Mouse (Mus musculus) neural tube, embryonic 15.5 days (tissue): ENCODE results near the gene Mettl25. TPM values are rescaled to one million over a fixed set of nuclear protein-coding genes. Genes with fewer than 3 reads are reported as not detected.

Experiments
- ATAC-seq: fragments of 200-750 bp; cut with Nextera tagmentation; 2 replicates; pipeline ENCODE4 v1.8.0; 2017; ENCODE audit warnings: mild to moderate bottlenecking, moderate TSS enrichment, moderate library complexity; ENCODE audit not compliant: low FRiP score
- H3K27ac ChIP-seq: fragments of 300-500 bp; sonication (generic); replicated peaks from 2 replicates; pipeline ENCODE4 v1.5.1; 2015; ENCODE audit warnings: mild to moderate bottlenecking, inconsistent platforms
- H3K27me3 ChIP-seq: fragments of 300-500 bp; sonication (generic); replicated peaks from 2 replicates; pipeline ENCODE4 v1.6.1; 2015; ENCODE audit warnings: inconsistent platforms
- H3K36me3 ChIP-seq: fragments of 300-500 bp; sonication (generic); 2 replicates; pipeline ENCODE4 v1.6.1; 2015; ENCODE audit warnings: inconsistent platforms
- H3K4me1 ChIP-seq: fragments of 300-500 bp; sonication (generic); 2 replicates; pipeline ENCODE4 v1.6.1; 2015; ENCODE audit warnings: inconsistent platforms
- H3K4me2 ChIP-seq: fragments of 300-500 bp; sonication (generic); 2 replicates; pipeline ENCODE4 v1.6.1; 2015; ENCODE audit warnings: inconsistent platforms, mild to moderate bottlenecking, moderate library complexity
- H3K4me3 ChIP-seq: fragments of 300-500 bp; sonication (generic); replicated peaks from 2 replicates; pipeline ENCODE4 v1.5.1; 2015; ENCODE audit warnings: mild to moderate bottlenecking, inconsistent platforms
- H3K9ac ChIP-seq: fragments of 300-500 bp; sonication (generic); replicated peaks from 2 replicates; pipeline ENCODE4 v1.6.1; 2015; ENCODE audit warnings: mild to moderate bottlenecking, inconsistent platforms
- H3K9me3 ChIP-seq: fragments of 300-500 bp; sonication (generic); replicated peaks from 2 replicates; pipeline ENCODE4 v1.6.1; 2016; ENCODE audit warnings: inconsistent platforms
- WGBS: fragments of 180-500 bp; shearing (Covaris S2); methylation state at CpG from one replicate; pipeline ENCODE4 v1.1.7; 2015; ENCODE audit warnings: mixed read lengths; 5-methylcytosine and 5-hydroxymethylcytosine counted together
- polyA plus RNA-seq: library from polyadenylated mRNA; unstranded; fragments of >200 nt; fragmentation: Nextera tagmentation; extraction: Ambion mirVana; gene quantifications from 2 replicates; pipeline ENCODE4 v1.2.1, GENCODE M21; 2015

Mettl25 gene
- 15.4 and 16.4 TPM in 2 replicates for polyA plus RNA-seq

DNA sequence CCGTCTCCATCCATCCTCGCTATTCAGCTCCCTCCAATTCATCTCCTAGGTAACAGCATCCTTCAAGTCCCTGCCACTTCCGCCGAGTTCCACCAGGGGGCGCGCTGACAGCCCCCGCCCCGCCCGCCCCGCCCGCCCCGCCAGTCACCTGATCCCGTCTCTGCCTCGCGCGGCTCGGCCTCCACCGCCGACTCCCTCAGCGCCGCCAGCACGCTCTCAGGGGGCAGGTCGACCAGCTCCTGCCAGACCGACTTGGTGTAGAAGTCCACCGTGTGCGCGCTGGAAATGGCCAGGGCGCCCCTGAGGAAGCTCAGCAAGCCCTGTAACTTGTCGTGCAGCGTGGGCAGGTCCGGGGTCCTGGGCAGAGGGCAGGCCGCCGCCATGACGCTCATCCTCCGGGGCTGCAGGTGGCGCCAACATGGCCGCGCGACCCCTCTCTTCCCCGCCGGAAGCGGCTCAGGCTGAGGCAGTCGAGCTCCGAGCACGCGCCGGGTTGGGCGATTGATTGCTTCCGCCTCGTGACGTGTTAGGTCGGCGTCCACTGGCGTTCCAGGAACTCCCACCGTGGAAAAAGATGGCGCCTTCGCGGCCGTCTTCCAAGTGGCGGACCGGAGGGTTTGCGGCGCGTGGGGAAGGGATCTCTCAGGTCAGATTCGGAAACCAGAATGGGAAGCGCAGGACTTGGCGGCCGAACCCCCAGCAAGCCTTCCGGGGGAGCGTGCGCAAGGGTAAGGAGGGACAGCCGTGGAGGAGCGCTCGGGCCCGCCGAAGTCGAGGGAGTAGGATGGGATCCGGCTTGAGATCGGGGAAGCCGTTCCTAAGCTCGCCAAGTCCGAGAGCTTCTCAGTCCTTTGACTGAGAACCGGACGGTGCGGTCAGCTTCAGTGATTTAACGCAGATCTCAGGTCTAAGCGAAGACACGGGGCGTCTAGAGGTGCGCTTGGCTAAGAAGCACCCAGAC, at the start of gene Mettl25, which contains the start of gene Ccdc59:
Gene Mettl25 (minus strand): TSS at position 453 of the 961 bp plus-strand sequence.
Gene Ccdc59 (plus strand): TSS at position 140 of the 961 bp plus-strand sequence.
- H3K4me3 ChIP-seq: peak within 1 kb of the TSS; percentile 56
- no peaks in the 10 kb centered on the region for H3K9me3 ChIP-seq
- peaks cover 23% of the 10 kb centered on the region for H3K4me1 ChIP-seq
- peaks cover 30% of the 10 kb centered on the region for H3K36me3 ChIP-seq
- H3K27me3 ChIP-seq: no peaks in the 10 kb centered on the region
- peak within 1 kb of the TSS; percentile 77 for H3K9ac ChIP-seq
- WGBS: 1% methylated on average over 90 of the region's 90 CpGs
- peak within 1 kb of the TSS; percentile 99 for H3K27ac ChIP-seq
- peak; percentile 98 for ATAC-seq
- peak within 1 kb of the TSS; percentile 74 for H3K4me2 ChIP-seq

DNA sequence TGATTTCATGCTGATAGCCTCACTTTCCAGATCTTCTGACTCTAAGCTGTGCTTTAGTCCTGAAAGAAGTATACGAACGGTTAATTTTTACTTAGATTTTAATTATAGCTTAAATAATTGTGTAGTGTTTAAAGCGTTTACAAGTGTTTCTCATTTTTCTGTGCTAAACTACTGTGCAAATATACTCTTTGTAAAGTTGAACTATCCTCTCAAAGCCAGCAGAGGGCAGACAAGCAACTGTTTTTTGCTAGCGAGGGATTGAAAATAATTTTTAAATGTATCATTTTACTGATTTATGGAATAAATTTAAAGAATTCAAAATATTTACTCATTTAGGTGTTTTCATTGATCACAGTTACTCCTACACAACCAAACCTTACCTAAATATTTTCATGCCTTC, 26.1 kb upstream of the Mettl25 start:
- no peaks in the 10 kb centered on the region for H3K36me3 ChIP-seq
- no peaks in the 10 kb centered on the region for H3K9me3 ChIP-seq
- H3K4me1 ChIP-seq: peaks cover 4% of the 10 kb centered on the region
- no peak overlapping the region for H3K27ac ChIP-seq
- H3K4me2 ChIP-seq: no peak overlapping the region
- H3K9ac ChIP-seq: no peak overlapping the region
- 56% methylated on average over 4 of the region's 4 CpGs for WGBS
- H3K27me3 ChIP-seq: no peaks in the 10 kb centered on the region
- H3K4me3 ChIP-seq: no peak overlapping the region
- no peak for ATAC-seq

DNA sequence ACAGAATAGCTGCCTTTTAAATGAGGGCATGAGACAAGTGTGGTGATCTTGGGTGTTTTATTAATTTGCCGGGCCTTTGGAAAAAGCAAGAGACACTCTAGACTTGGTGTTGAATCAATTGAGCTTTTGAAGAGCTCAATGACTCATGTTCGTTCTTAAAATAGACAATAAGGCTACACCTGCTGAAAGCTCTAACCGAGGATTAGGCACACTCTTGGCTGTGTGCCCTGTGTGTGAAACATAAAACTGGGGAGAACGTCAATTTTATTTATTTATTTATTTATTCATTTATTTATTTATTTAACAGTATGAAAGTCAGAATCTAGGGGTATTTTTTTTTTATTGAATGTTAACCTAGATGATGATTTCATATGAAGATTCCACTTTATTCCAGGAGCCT, 10.0 kb upstream of the Mettl25 start:
- peaks cover 38% of the 10 kb centered on the region for H3K36me3 ChIP-seq
- H3K9me3 ChIP-seq: no peaks in the 10 kb centered on the region
- H3K27me3 ChIP-seq: no peaks in the 10 kb centered on the region
- ATAC-seq: no peak
- no peak overlapping the region for H3K4me3 ChIP-seq
- no peaks in the 10 kb centered on the region for H3K4me1 ChIP-seq
- no peak overlapping the region for H3K27ac ChIP-seq
- no peak overlapping the region for H3K9ac ChIP-seq
- 78% methylated on average over 4 of the region's 4 CpGs for WGBS
- H3K4me2 ChIP-seq: no peak overlapping the region

DNA sequence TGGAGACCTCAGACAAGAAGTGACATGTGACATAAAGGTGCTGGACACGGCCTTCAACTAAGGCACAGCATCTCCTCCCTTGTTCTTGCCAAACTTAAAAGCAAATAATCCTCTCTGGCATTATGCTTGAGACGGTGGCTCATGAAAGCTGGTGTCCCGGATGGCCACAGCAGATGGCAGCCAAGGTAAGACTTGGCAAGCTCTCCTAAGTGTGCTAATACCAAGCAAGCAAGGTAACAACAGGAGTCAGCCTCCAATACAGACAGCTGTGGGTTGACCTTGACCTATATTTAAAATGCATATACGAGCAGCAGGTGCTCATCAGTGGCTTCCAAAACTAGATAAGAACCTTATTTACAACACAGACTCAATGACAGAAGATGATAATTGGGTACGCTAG, 9.1 kb upstream of the Mettl25 start:
- H3K4me1 ChIP-seq: no peaks in the 10 kb centered on the region
- no peak for ATAC-seq
- H3K4me2 ChIP-seq: no peak overlapping the region
- H3K36me3 ChIP-seq: peaks cover 47% of the 10 kb centered on the region
- no peak overlapping the region for H3K4me3 ChIP-seq
- H3K9ac ChIP-seq: no peak overlapping the region
- H3K27ac ChIP-seq: no peak overlapping the region
- H3K9me3 ChIP-seq: no peaks in the 10 kb centered on the region
- H3K27me3 ChIP-seq: no peaks in the 10 kb centered on the region
- 85% methylated on average over 5 of the region's 5 CpGs for WGBS

DNA sequence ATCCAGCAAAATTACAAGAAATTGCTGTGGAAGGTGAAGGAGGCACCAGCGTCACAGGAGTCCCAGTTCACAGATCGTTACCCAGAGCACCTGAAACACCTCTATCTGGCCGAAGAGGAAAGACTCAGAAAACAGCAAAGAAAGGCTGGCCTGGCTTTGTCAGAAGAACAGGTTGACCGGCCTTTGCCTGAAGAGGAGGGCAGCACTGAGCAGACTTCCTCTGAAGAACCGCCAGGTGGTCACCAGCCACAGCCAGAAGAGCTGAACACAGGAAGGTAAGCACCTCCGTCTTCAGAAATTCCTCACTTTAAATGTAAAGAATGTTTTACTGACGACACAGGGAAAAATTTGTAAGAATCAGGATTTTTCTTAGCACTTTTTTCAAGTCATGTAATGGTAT, 1.4 kb upstream of the Mettl25 start:
- no peak for ATAC-seq
- H3K27ac ChIP-seq: no peak overlapping the region
- H3K4me1 ChIP-seq: peaks cover 23% of the 10 kb centered on the region
- H3K4me3 ChIP-seq: no peak overlapping the region
- no peak overlapping the region for H3K9ac ChIP-seq
- peak overlapping the region; percentile 74 for H3K4me2 ChIP-seq
- H3K36me3 ChIP-seq: peaks cover 40% of the 10 kb centered on the region
- 86% methylated on average over 7 of the region's 7 CpGs for WGBS
- H3K9me3 ChIP-seq: no peaks in the 10 kb centered on the region
- no peaks in the 10 kb centered on the region for H3K27me3 ChIP-seq

DNA sequence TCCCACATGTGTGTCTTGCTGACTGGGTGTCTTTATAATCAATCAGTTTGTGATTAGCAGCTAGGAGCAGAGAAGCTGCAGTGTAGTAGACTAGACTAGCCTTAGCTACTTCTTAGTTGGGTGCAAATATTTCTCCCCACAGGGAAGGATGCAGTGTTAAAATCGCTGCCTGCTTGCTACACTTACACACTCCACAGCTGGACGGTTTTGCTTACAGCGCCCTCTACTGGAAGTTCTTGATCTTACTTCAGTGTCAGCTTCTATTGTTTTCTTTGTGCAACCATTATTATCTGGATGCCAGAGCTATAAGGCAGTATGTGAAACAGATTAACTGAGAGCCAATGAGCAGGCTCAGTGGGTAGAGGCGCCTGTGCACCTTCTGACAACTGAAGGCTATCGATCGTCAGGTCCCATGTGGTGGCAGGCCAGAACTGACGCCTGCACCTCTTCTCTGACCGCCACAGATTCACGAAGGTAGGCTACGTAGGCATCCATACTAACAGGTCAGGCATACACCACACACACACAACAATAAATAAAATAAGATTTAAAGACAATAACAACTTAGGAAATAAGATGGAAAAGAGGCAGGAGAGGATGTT, 6.5 kb downstream of the Mettl25 start:
- Histone ChIP-seq H3K4me3 (no peak overlapping the region), H3K27ac (no peak overlapping the region), H3K36me3 (0 out of 2 replicates have a peak, but pooled peaks cover 3% of the 10 kb centered on the region), H3K4me2 (no peak overlapping the region), H3K9me3 (no peaks in the 10 kb centered on the region), H3K4me1 (no peaks in the 10 kb centered on the region), H3K27me3 (no peaks in the 10 kb centered on the region), H3K9ac (no peak overlapping the region)
- no peak for ATAC-seq
- 68% methylated on average over 10 of the region's 10 CpGs for WGBS

DNA sequence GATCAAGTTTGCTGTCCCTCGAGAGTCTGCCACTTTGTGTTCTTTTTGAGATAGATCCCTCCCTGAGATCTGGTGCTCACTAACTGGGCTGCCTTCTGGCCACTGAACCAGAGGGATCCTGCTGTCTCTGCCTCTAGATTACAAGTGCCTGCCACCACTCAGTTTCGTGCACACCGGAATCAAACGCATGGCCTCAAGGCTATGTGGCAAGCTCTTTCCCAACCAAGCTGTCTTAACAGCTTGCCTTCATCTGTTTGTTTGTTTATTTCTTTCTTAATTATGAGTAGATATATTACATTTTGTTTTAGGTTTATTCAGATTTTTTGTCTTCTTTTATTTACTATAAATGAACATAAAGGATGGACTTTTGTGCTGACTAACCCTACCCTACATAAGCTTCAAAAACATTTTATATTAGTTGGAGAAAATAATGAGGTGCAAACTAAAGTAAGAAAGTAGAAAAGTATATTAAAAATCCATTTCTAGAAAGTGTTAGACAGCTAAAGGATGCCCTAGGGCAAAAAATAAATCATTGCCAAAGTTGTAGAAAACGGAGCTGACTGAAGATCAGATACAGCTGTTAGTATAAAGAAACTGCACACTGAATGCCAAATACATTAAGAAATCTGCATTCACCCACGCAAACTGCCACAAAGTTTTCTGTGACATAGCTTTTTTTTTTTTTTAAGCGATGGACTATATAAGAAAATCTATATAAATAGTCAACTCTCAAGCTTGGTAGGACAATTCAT, 34.7 kb downstream of the Mettl25 start:
- no peak for ATAC-seq
- Histone ChIP-seq H3K27me3 (no peaks in the 10 kb centered on the region), H3K4me2 (no peak overlapping the region), H3K4me3 (no peak overlapping the region), H3K36me3 (no peaks in the 10 kb centered on the region), H3K27ac (no peak overlapping the region), H3K9ac (no peak overlapping the region), H3K9me3 (no peaks in the 10 kb centered on the region), H3K4me1 (no peaks in the 10 kb centered on the region)
- 87% methylated on average over 7 of the region's 7 CpGs for WGBS

DNA sequence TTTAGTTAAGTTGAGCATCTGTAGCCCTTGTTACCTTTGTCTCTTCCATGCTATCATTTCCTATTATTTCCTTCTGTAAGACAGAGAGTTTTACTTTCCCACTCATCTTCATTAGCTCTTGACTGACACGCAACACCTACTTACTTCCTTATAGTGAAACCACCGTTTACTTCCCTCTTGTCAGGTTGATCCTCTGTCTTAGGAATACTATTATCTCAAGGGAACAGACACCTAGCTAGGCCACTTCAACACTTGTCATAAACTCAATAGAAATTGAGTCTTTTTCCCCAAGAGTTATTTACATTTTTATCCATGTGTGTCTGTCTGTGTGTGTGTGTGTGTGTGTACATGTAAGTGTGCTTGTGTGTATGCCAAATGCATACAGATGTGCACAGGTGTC, 37.7 kb downstream of the Mettl25 start:
- no peaks in the 10 kb centered on the region for H3K4me1 ChIP-seq
- H3K9me3 ChIP-seq: no peaks in the 10 kb centered on the region
- no peak overlapping the region for H3K4me3 ChIP-seq
- no peak for ATAC-seq
- no peaks in the 10 kb centered on the region for H3K36me3 ChIP-seq
- H3K9ac ChIP-seq: no peak overlapping the region
- no peak overlapping the region for H3K4me2 ChIP-seq
- no peaks in the 10 kb centered on the region for H3K27me3 ChIP-seq
- WGBS: 89% methylated on average over 2 of the region's 2 CpGs
- H3K27ac ChIP-seq: no peak overlapping the region

DNA sequence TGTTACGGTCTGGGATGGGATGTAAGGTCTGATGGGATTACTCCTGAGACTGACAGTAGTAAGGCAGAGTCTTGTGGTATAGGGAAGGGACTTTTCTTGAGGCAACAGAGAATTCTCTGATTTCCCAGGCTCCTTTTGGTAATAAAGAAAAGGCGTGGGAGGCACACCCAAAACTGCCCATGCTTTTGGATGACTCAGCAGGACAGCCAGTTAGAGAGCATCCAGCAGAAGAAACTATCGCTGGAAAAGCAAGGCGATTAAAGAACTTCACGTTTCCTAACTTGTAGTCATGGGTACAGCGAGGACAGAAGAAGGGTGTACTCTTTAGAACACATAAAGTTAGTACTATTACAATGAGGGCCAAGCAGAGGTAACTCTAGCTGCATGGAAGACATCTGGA, 39.0 kb downstream of the Mettl25 start:
- WGBS: 93% methylated on average over 6 of the region's 6 CpGs
- H3K4me1 ChIP-seq: no peaks in the 10 kb centered on the region
- H3K9me3 ChIP-seq: no peaks in the 10 kb centered on the region
- H3K27ac ChIP-seq: no peak overlapping the region
- H3K36me3 ChIP-seq: no peaks in the 10 kb centered on the region
- ATAC-seq: no peak
- no peaks in the 10 kb centered on the region for H3K27me3 ChIP-seq
- no peak overlapping the region for H3K4me2 ChIP-seq
- no peak overlapping the region for H3K9ac ChIP-seq
- H3K4me3 ChIP-seq: no peak overlapping the region

DNA sequence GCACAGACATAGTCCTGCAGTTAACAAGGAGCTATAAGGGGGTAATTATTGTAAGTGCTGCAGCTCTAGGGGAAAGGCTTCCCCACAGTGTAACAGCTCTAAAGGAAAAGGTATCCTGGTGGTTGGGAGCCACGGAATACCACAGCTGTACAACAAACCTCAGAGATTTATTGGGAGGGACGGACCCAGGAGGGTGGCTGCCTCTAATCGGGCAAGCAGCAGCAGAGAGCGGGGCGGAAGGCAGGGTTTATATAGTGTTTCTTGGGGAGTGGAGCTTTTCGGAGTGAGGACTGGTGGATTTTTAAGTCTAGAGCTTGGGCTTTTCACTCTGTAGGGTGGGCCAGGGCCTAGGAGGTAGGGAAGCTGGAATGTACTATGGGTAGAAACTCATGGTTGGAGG, 40.0 kb downstream of the Mettl25 start:
- no peak for ATAC-seq
- WGBS: 31% methylated on average over 6 of the region's 6 CpGs
- Histone ChIP-seq H3K4me3 (no peak overlapping the region), H3K4me1 (no peaks in the 10 kb centered on the region), H3K9me3 (no peaks in the 10 kb centered on the region), H3K36me3 (no peaks in the 10 kb centered on the region), H3K9ac (no peak overlapping the region), H3K4me2 (no peak overlapping the region), H3K27me3 (no peaks in the 10 kb centered on the region), H3K27ac (no peak overlapping the region)

DNA sequence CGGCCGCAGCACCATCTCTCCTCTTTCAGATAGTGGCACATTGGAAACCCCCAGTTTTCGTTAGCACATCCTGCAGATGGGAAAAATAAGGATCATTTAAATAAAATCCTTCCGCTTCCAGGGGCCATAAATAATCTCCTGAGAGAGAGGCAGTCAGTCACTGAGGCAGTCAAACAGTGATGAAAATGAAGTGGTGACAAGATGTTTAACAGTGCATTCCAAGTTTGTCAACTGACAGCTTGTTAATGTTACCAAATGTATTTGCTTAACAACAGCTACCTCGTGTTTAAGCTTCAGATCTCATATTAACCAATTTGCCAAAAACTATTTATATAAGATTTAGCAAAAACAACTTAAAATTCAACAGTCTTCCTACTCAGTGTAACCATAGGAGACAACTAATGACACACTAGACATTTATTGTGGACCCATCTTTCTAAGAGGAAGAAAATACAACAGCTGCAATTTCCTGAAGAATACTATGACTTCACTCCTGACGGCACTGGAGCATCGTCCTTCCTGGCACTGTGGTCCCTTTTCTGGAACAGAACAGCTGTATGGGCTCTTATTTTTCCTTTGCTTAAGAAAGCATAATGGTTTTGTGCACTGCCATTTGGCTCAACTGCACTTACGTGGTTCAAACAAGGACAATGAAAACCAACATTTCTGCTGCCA, 43.8 kb downstream of the Mettl25 start:
- no peak overlapping the region for H3K27ac ChIP-seq
- no peaks in the 10 kb centered on the region for H3K27me3 ChIP-seq
- no peak overlapping the region for H3K4me2 ChIP-seq
- H3K9ac ChIP-seq: no peak overlapping the region
- WGBS: 69% methylated on average over 8 of the region's 8 CpGs
- H3K4me1 ChIP-seq: no peaks in the 10 kb centered on the region
- no peaks in the 10 kb centered on the region for H3K9me3 ChIP-seq
- no peak for ATAC-seq
- H3K36me3 ChIP-seq: 0 out of 2 replicates have a peak, but pooled peaks cover 4% of the 10 kb centered on the region
- no peak overlapping the region for H3K4me3 ChIP-seq
